In the genomic region with DNA sequence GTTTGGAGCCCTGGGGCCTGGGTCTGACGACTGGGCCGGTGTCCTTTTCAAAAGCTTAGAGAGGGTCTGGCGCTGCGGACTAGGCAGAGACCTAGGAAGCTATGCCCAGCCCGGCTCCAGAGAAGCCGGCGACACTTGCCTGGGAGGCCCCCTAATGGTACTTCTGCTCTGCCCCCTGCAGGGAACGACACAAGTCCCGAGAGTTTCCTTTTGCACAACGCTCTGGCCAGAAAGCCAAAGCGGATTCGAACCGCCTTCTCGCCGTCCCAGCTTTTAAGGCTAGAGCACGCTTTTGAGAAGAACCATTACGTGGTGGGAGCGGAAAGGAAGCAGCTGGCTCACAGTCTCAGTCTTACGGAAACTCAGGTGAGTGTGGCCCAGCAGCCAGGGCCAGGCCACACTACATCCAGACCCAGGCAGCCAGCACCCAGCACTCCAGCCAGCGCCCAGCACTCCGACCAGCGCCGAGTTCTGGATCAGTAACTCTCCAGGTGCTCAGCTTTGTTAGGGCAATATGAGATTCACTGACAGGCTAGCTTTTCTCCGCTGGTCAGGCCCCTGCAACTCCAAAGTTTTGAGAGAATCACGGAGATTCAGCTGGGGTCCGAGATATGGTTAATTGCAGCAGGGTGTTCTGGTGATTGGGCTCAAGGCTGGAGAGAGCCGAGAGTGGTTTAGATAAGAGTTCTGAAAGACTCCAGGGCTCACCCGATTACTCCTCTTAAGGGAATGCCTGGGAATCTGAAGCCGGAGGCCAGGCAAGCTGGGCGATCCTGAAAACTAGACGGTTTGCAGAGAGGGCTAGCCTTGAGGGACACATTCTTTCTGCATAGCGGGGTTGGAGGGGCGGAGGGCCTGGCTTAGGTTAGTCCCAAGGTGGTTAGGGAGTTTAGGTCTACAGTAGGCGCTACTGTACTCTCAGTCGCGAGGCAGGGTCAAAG, we compare ENCODE assay signal across 12 mouse cellular contexts. TPM values are rescaled to one million over a fixed set of nuclear protein-coding genes. Genes with fewer than 3 reads are reported as not detected.
DNase-seq lines count a peak whose midpoint lies in the region; ATAC-seq and TF ChIP-seq lines count a peak whose summit lies in the region.
"Had no signal": no experiment of that assay in that cellular context is flagged by ENCODE, and none has a peak within 500 bp of the region (broad histone marks: within the 10 kb centered on the region; RNA-seq: fewer than 3 reads in every experiment).

No protein-coding gene starts in this region.

- H3K27ac ChIP-seq in testis, adult 2 months (ENCODE audit: control insufficient read depth, insufficient read depth, low read depth, low read length), result no peak overlapping the region
- peak overlapping the region; percentile 99 for H3K27ac ChIP-seq in forebrain, embryonic 12.5 days
- no peak overlapping the region for H3K27ac ChIP-seq in thymus, adult 2 months (ENCODE audit: control insufficient read depth, insufficient read depth, low read length)

- no peaks in the 10 kb centered on the region for H3K9me3 ChIP-seq in forebrain, embryonic 12.5 days

- peak overlapping the region; percentile 95 for H3K9ac ChIP-seq in forebrain, embryonic 12.5 days

- peaks cover 11% of the 10 kb centered on the region for H3K27me3 ChIP-seq in testis, adult 2 months (ENCODE audit: control insufficient read depth, insufficient read depth, low read length)
- peaks cover 44% of the 10 kb centered on the region for H3K27me3 ChIP-seq in forebrain, embryonic 12.5 days
- peaks cover 27% of the 10 kb centered on the region for H3K27me3 ChIP-seq in thymus, adult 2 months (ENCODE audit: control insufficient read depth, insufficient read depth, low read length)
- H3K27me3 ChIP-seq: Patski had no signal

- peak overlapping the region; percentile 67 for H3K4me2 ChIP-seq in forebrain, embryonic 12.5 days

- ATAC-seq in forebrain, embryonic 12.5 days (ENCODE audit: low FRiP score), result no peak
- ATAC-seq: Patski had no signal

- H3K36me3 ChIP-seq in testis, adult 2 months (ENCODE audit: control insufficient read depth, insufficient read depth, low read length), result no peaks in the 10 kb centered on the region
- peaks cover 6% of the 10 kb centered on the region; the same call in 1 of the 2 replicates for H3K36me3 ChIP-seq in forebrain, embryonic 12.5 days (replicated peaks)
- H3K36me3 ChIP-seq in thymus, adult 2 months (ENCODE audit: control insufficient read depth, insufficient read depth, low read length), result no peaks in the 10 kb centered on the region

- H3K4me3 ChIP-seq in testis, adult 2 months (ENCODE audit: control insufficient read depth, low read depth, low read length), result peak overlapping the region; percentile 3
- H3K4me3 ChIP-seq in forebrain, embryonic 12.5 days (replicated peaks), result peak overlapping the region; percentile 77
- H3K4me3 ChIP-seq in thymus, adult 2 months (ENCODE audit: control insufficient read depth, insufficient read depth, low read length), result no peak overlapping the region

- 2% methylated on average over 36 of the region's 36 CpGs for WGBS in forebrain, embryonic 12.5 days
- 16% methylated on average over 36 of the region's 36 CpGs for WGBS in thymus, adult 2 months

- no peak for TF ChIP-seq POLR2A in testis, adult 2 months (IDR thresholded peaks at IDR 0.05; ENCODE audit: control insufficient read depth, low read depth, low read length)
- TF ChIP-seq POLR2A in thymus, adult 2 months (IDR thresholded peaks at IDR 0.05; ENCODE audit: control insufficient read depth, extremely low read depth, insufficient read depth, low read length, poor library complexity), result no peak

- no peak for TF ChIP-seq CTCF in testis, adult 2 months (IDR thresholded peaks at IDR 0.05; ENCODE audit: control insufficient read depth, insufficient read depth, insufficient replicate concordance, low read depth, low read length)
- TF ChIP-seq CTCF in thymus, adult 2 months (IDR thresholded peaks at IDR 0.05; ENCODE audit: borderline replicate concordance, control insufficient read depth, extremely low read depth, insufficient read depth, low read length, poor library complexity), result no peak

- H3K4me1 ChIP-seq in testis, adult 2 months (ENCODE audit: control insufficient read depth, insufficient read depth, low read length), result peaks cover 22% of the 10 kb centered on the region
- H3K4me1 ChIP-seq in forebrain, embryonic 12.5 days, result peaks cover 45% of the 10 kb centered on the region
- H3K4me1 ChIP-seq in thymus, adult 2 months (replicated peaks; ENCODE audit: control insufficient read depth, insufficient read depth, low read length), result no peaks in the 10 kb centered on the region

- DNase-seq in testis, postnatal 14 days (ENCODE audit: low spot score), result no peak
- peak; percentile 56 to 74 for DNase-seq in kidney, postnatal 36 days
- DNase-seq in retina, postnatal 1 day, result peak; percentile 45
- DNase-seq in cerebellum, adult 11-12 months, result no peak
- no peak for DNase-seq in thymus, adult 2 months
- DNase-seq in urinary bladder, postnatal 25 days (ENCODE audit: low spot score), result no peak
- DNase-seq: cerebellum, adult 8-10 months; gastrocnemius, postnatal 36 days; thymus, postnatal 14 days had no signal

RNA-seq across cellular contexts. Expression of gene Emx2, which starts 3.6 kb away (rescaled TPM):
- polyA plus RNA-seq in testis, adult 2 months (2012; rRNA removed), result 1.7 and 2.6 TPM in 2 replicates
- polyA plus RNA-seq in forebrain, embryonic 12.5 days (2016; fragmentation: Nextera tagmentation; extraction: Ambion mirVana), result 59.0 and 69.4 TPM in 2 replicates
- 0.04 TPM in 1 of 2 replicates, not detected in the other for polyA plus RNA-seq in thymus, adult 2 months (2012; rRNA removed)

Comparison
In these comparisons a context has a peak if more than half of its experiments do, and no peak if none do; other contexts are left out.
1. DNase-seq: peak in kidney, postnatal 36 days (2 of 2) and retina, postnatal 1 day (single experiment); none in testis, postnatal 14 days (single experiment), cerebellum, adult 11-12 months (single experiment), thymus, adult 2 months (single experiment) and urinary bladder, postnatal 25 days (single experiment).
2. RNA of gene Emx2, which starts 3.6 kb away (polyA plus RNA-seq): 59.0 to 69.4 TPM in forebrain, embryonic 12.5 days; 1.7 to 2.6 TPM in testis, adult 2 months and 0.04 TPM in thymus, adult 2 months; every median in the first group is over 10 times any median in the second.